Mouse (Mus musculus) lung, postnatal 0 days (tissue): ENCODE results near the gene Zmat5. TPM values are rescaled to one million over a fixed set of nuclear protein-coding genes. Genes with fewer than 3 reads are reported as not detected.

ENCODE experiments used
- ATAC-seq: fragments of 200-750 bp; cut with Nextera tagmentation; 2 replicates; pipeline ENCODE4 v1.8.0; 2017; ENCODE audit warnings: moderate library complexity
- DNase-seq: peaks from one replicate; pipeline ENCODE4 v3.0.0-alpha.2; 2016; ENCODE audit warnings: low spot score
- H3K27ac ChIP-seq: fragments of 300-500 bp; sonication (generic); 2 replicates; pipeline ENCODE4 v1.5.1; 2014; ENCODE audit warnings: antibody characterized with exemption, mild to moderate bottlenecking, low read length, mixed read lengths
- H3K27me3 ChIP-seq: fragments of 300-500 bp; sonication (generic); replicated peaks from 2 replicates; pipeline ENCODE4 v1.6.1; 2014; ENCODE audit warnings: low read length, mixed read lengths; ENCODE audit not compliant: insufficient read depth
- H3K36me3 ChIP-seq: fragments of 300-500 bp; sonication (generic); 2 replicates; pipeline ENCODE4 v1.6.1; 2014; ENCODE audit warnings: low read length, mixed read lengths; ENCODE audit not compliant: insufficient read depth
- H3K4me1 ChIP-seq: fragments of 300-500 bp; sonication (generic); 2 replicates; pipeline ENCODE4 v1.6.1; 2014; ENCODE audit warnings: antibody characterized with exemption, low read depth, low read length, mixed read lengths; ENCODE audit not compliant: insufficient read depth
- H3K4me2 ChIP-seq: fragments of 300-500 bp; sonication (generic); replicated peaks from 2 replicates; pipeline ENCODE4 v1.6.1; 2014; ENCODE audit warnings: low read depth, mild to moderate bottlenecking, low read length, moderate library complexity, mixed read lengths
- H3K4me3 ChIP-seq: fragments of 300-500 bp; sonication (generic); 2 replicates; pipeline ENCODE4 v1.5.1; 2014; ENCODE audit warnings: low read depth, low read length
- H3K9ac ChIP-seq: fragments of 300-500 bp; sonication (generic); replicated peaks from 2 replicates; pipeline ENCODE4 v1.6.1; 2014; ENCODE audit warnings: low read depth, mild to moderate bottlenecking
- H3K9me3 ChIP-seq: fragments of 300-500 bp; sonication (generic); 2 replicates; pipeline ENCODE4 v1.6.1; 2016; ENCODE audit warnings: low read length, mixed read lengths
- CTCF ChIP-seq: IDR thresholded peaks from 2 replicates; pipeline ENCODE4 v1.5.1; 2016; ENCODE audit warnings: antibody characterized with exemption, mild to moderate bottlenecking
- EP300 ChIP-seq: IDR thresholded peaks from 2 replicates; pipeline ENCODE4 v1.6.1; 2016; ENCODE audit warnings: antibody characterized with exemption, mild to moderate bottlenecking, control low read depth
- WGBS: fragments of 180-500 bp; shearing (Covaris S2); extraction: QIAGEN DNeasy Blood & Tissue Kit; methylation state at CpG from one replicate; pipeline ENCODE4 v1.1.7; 2014; 5-methylcytosine and 5-hydroxymethylcytosine counted together
- polyA plus RNA-seq: library from polyadenylated mRNA; unstranded; fragments of >200 nt; fragmentation: Nextera tagmentation; extraction: Ambion mirVana; gene quantifications from 2 replicates; pipeline ENCODE4 v1.2.1, GENCODE M21; 2015

Gene Zmat5
- polyA plus RNA-seq, 1 experiment from 2014 or later, result 63.7 TPM

DNA sequence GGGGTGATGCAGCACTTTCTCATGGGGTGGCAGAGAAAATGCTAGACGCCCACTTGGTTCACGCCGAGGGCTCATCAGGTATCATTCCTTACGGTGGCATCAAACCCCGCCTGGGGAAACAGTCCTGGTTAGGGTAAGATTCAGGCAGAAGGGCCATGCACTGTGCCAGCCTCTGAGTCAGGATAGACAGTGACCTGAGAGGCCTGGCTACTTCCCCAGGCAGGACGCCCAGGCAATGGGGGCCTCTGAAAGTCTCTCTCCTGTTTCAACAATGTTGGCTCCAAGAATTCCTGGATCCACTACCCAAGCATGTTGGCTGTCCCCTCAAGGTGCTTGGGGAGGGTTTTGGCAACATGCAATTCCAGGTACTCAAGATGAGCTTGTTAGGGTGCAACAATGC is 65.4 kb downstream of the Zmat5 start:
- Histone ChIP-seq H3K4me3 (no peak overlapping the region), H3K36me3 (no peaks in the 10 kb centered on the region; the same call in 1 of the 2 replicates), H3K4me1 (no peaks in the 10 kb centered on the region), H3K9me3 (no peaks in the 10 kb centered on the region), H3K4me2 (no peak overlapping the region), H3K27ac (no peak overlapping the region), H3K27me3 (no peaks in the 10 kb centered on the region), H3K9ac (no peak overlapping the region)
- TF ChIP-seq CTCF, result no peak
- no peak for TF ChIP-seq EP300
- WGBS, result 92% methylated on average over 6 of the region's 6 CpGs
- ATAC-seq, result no peak
- DNase-seq, result no peak

DNA sequence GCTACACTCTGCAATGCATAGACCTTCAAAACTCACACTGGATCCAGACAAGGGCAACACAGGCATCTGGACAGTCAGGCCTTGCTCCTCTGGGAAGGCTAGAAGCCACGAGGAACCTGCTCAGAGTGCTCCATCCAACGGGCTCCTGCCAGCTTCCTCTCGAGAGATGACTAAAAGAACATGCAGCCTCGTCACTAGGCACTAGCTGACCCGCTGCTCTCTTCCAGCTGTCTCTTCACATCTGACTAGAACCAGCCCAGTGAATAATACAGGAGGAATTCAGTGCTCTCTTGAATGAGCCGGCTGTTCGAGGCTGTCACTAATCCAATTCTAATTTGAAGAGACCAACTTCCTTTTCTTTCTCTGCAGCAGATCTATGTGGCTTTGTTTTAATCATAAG is 67.3 kb downstream of the Zmat5 start:
- no peaks in the 10 kb centered on the region for H3K9me3 ChIP-seq
- H3K4me3 ChIP-seq, result no peak overlapping the region
- ATAC-seq (no peak), DNase-seq (no peak)
- H3K27me3 ChIP-seq, result no peaks in the 10 kb centered on the region
- TF ChIP-seq CTCF, result no peak
- TF ChIP-seq EP300, result no peak
- H3K9ac ChIP-seq, result no peak overlapping the region
- H3K4me1 ChIP-seq, result no peaks in the 10 kb centered on the region
- H3K36me3 ChIP-seq, result peaks cover 6% of the 10 kb centered on the region
- H3K27ac ChIP-seq, result no peak overlapping the region
- H3K4me2 ChIP-seq, result no peak overlapping the region
- 69% methylated on average over 7 of the region's 7 CpGs for WGBS

DNA sequence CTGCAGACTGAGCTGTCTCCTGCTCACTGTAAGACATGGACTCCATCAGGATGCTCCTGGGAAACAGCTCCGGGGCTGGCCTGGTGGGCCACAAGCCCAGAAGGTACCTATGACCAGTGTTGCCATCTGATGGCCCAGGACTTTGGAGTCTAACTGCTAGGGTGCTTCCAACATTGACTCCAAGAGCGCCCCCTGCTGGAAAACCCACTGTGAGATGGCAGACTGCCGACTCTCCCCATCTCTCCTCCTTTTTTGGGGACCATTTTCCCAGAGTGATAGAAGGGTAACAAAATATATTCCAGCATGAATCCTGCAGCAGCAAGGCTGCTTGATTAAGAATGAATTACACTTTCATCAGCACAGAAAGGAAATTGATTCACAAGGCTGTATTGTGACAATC is 68.4 kb downstream of the Zmat5 start:
- no peak overlapping the region for H3K27ac ChIP-seq
- H3K4me2 ChIP-seq, result no peak overlapping the region
- H3K9ac ChIP-seq, result no peak overlapping the region
- DNase-seq, result peak; percentile 55
- no peaks in the 10 kb centered on the region for H3K27me3 ChIP-seq
- WGBS, result 32% methylated on average over 3 of the region's 3 CpGs
- peaks cover 7% of the 10 kb centered on the region for H3K36me3 ChIP-seq
- TF ChIP-seq CTCF (peak; percentile 72), EP300 (no peak)
- H3K4me3 ChIP-seq, result no peak overlapping the region
- no peak for ATAC-seq
- no peaks in the 10 kb centered on the region for H3K4me1 ChIP-seq
- H3K9me3 ChIP-seq, result no peaks in the 10 kb centered on the region

DNA sequence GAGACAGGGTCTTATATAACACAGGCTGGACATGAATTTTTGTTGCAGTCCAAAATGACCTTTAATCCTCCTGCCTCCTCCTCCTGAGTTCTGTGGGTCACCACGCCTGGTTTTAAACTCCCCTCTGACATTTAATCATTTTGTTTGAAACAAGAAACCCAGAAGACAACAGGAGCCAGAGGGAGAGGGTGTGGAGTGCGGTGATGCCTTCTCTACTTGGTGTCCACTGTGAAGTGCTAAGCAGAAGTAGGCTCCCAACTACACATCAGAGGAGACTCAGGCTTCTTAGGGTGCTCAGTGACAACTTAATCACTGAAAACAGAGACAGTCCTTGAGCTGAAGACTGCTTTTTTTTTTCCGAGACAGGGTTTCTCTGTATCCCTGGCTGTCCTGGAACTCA is 76.4 kb downstream of the Zmat5 start:
- no peak for DNase-seq
- WGBS, result 85% methylated on average over 3 of the region's 3 CpGs
- Histone ChIP-seq H3K9ac (no peak overlapping the region), H3K9me3 (no peaks in the 10 kb centered on the region), H3K4me2 (no peak overlapping the region), H3K27me3 (no peaks in the 10 kb centered on the region), H3K36me3 (peaks cover 10% of the 10 kb centered on the region; the same call in 1 of the 2 replicates), H3K4me1 (no peaks in the 10 kb centered on the region), H3K4me3 (no peak overlapping the region), H3K27ac (no peak overlapping the region)
- TF ChIP-seq EP300, result no peak
- no peak for TF ChIP-seq CTCF
- no peak for ATAC-seq

DNA sequence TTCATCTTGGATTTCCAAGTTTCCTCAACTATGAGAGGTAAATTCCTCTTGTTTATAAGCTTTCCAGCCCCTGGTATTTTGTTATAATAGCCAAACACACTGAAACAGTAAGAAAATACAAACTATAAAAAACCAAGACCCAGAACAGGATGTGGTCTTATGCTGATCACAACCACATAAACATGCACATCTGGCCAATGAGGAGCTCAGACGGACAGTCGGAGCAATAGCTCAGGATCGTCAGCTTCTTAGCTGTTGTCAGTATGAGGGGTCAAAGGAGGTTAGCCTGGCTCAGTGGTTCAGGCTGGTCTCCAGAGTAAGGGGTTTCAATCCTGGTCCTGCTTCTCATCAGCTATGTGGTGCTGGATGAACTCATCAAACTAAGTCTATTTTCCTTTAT is 78.6 kb downstream of the Zmat5 start:
- Histone ChIP-seq H3K36me3 (0 out of 2 replicates have a peak, but pooled peaks cover 23% of the 10 kb centered on the region), H3K9ac (no peak overlapping the region), H3K9me3 (no peaks in the 10 kb centered on the region), H3K27me3 (no peaks in the 10 kb centered on the region), H3K4me2 (no peak overlapping the region), H3K27ac (no peak overlapping the region), H3K4me1 (no peaks in the 10 kb centered on the region), H3K4me3 (no peak overlapping the region)
- TF ChIP-seq CTCF (no peak), EP300 (no peak)
- 82% methylated on average over 3 of the region's 3 CpGs for WGBS
- DNase-seq (no peak), ATAC-seq (no peak)

DNA sequence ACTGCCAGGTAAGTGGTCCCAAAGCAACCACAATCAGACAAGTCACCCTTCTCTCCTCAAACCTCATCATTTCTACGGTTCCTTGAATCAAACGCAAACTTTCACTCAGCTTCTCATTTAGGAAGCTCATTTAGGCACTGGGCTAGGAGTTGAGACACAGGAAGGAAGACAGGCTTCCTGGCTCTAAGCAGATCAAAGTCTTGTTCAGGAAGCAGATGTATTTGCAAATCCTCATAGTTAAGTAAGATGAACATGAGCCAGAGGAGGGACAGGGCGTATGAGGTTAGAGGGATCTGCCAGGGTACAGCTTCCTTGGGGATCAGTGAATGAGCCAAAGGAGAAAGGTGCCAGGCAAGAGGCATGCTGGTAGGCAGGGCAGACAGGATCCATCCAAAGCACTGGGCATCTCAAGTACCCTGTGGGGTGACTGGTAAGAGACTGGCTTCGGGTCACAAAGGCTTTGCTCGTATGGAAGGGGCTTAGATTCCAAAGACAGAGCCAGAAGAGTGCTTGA is 80.2 kb downstream of the Zmat5 start:
- DNase-seq (peak; percentile 36), ATAC-seq (peak; percentile 60; the same call in 1 of the 2 replicates)
- Histone ChIP-seq H3K9me3 (no peaks in the 10 kb centered on the region), H3K36me3 (peaks cover 31% of the 10 kb centered on the region), H3K27me3 (no peaks in the 10 kb centered on the region), H3K27ac (no peak overlapping the region), H3K4me1 (no peaks in the 10 kb centered on the region), H3K4me2 (no peak overlapping the region), H3K4me3 (no peak overlapping the region), H3K9ac (no peak overlapping the region)
- peak; percentile 69; the same call in 1 of the 2 replicates for TF ChIP-seq EP300
- no peak for TF ChIP-seq CTCF
- 64% methylated on average over 5 of the region's 5 CpGs for WGBS

Other genes starting within 250 kb of the Zmat5 start
- 22.0 and 24.6 TPM in 2 replicates for gene Mtmr3, start 109.8 kb upstream of the Zmat5 start, polyA plus RNA-seq
- not detected in 2 replicates for gene Gm11032, start 84.6 kb upstream of the Zmat5 start, polyA plus RNA-seq
- 21.7 and 25.3 TPM in 2 replicates for gene Ascc2, start 66.9 kb upstream of the Zmat5 start, polyA plus RNA-seq
- 723 and 783 TPM in 2 replicates for gene Uqcr10, start 336 bp upstream of the Zmat5 start, polyA plus RNA-seq
- 0.14 and 0.15 TPM in 2 replicates for gene Cabp7, start 42.1 kb downstream of the Zmat5 start, polyA plus RNA-seq
- 19.6 and 21.1 TPM in 2 replicates for gene Nf2, start 144.9 kb downstream of the Zmat5 start, polyA plus RNA-seq
- 10.4 and 11.9 TPM in 2 replicates for gene Nipsnap1, start 169.3 kb downstream of the Zmat5 start, polyA plus RNA-seq
- gene Thoc5, start 190.6 kb downstream of the Zmat5 start, polyA plus RNA-seq, result 16.3 TPM in 2 replicates
- gene Nefh, start 243.4 kb downstream of the Zmat5 start, polyA plus RNA-seq, result 0.06 and 0.12 TPM in 2 replicates